Mouse (Mus musculus): ENCODE results near the gene Ddc. TPM values are rescaled to one million over a fixed set of nuclear protein-coding genes. Genes with fewer than 3 reads are reported as not detected.
A peak's percentile ranks its signal among the peaks of the same experiment; 100 is the strongest.

Ddc gene
- total and polyA plus RNA-seq, 3 experiments = 0.07 to 0.08 TPM; not detected in 1

DNA sequence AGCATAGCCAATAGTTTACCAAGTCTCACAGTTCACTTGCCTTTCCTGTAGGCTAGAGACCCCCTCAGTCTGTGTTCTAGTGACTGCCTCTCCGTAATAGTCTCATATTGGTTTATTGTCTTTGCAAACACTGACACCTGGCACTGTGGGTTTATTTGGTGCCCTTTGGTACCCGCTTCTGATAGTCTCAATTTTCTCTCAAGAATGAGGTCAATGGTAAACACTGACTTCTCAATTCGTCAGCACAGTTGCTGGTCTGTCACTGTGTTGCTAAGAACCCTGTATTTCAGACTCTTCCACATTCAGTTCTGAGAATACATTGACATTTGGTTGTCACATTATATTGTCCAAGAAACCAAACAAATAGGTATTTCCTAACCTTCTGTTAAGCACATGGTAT, 9.9 kb downstream of the Ddc start:
- Histone ChIP-seq H3K9ac (ENCODE audit: control insufficient read depth, low read depth, low read length, poor library complexity, severe bottlenecking) (no peak overlapping the region), H3K79me2 (ENCODE audit: control insufficient read depth, insufficient read depth, low read length, poor library complexity) (no peaks in the 10 kb centered on the region), H3K27ac (ENCODE audit: control insufficient read depth, low read depth, low read length) (no peak overlapping the region), H3K4me3 (ENCODE audit: control insufficient read depth in 1 of 2, insufficient read depth in 1 of 2, low read depth in 2 of 2, low read length in 2 of 2) (no peak overlapping the region), H3K9me3 (replicated peaks; ENCODE audit: insufficient read depth, low read length) (no peaks in the 10 kb centered on the region), H3K36me3 (ENCODE audit: control insufficient read depth in 1 of 2, insufficient read depth in 2 of 2, low read length in 2 of 2) (peaks cover 0 to 19% of the 10 kb centered on the region in 2 experiments; a peak in 2 of 4 replicates), H3K27me3 (ENCODE audit: control insufficient read depth in 1 of 2, insufficient read depth in 2 of 2, low read length in 2 of 2) (peaks cover under 1 to 8% of the 10 kb centered on the region in 2 experiments; a peak in 3 of 4 replicates), H3K4me1 (ENCODE audit: control insufficient read depth in 1 of 2, insufficient read depth in 2 of 2, low read length in 2 of 2) (peaks cover 6 to 21% of the 10 kb centered on the region in 2 experiments)
- DNase-seq (ENCODE audit: low read depth, low spot score) = no peak
- TF ChIP-seq RCOR1 (IDR thresholded peaks at IDR 0.05; ENCODE audit: low read depth, low read length) = no peak
- no peak for TF ChIP-seq MAFK (IDR thresholded peaks at IDR 0.05; ENCODE audit: borderline replicate concordance, low read depth, low read length)
- no peak for TF ChIP-seq NELFE (IDR thresholded peaks at IDR 0.05; ENCODE audit: low read depth, low read length)
- TF ChIP-seq ELF1 (IDR thresholded peaks at IDR 0.05; ENCODE audit: low read depth, low read length) = no peak
- TF ChIP-seq BHLHE40 (IDR thresholded peaks at IDR 0.05; ENCODE audit: borderline replicate concordance, low read depth, low read length) = no peak
- no peak for TF ChIP-seq ETS1 (IDR thresholded peaks at IDR 0.05; ENCODE audit: low read depth, low read length)
- TF ChIP-seq SIN3A (IDR thresholded peaks at IDR 0.05; ENCODE audit: low read length) = no peak

DNA sequence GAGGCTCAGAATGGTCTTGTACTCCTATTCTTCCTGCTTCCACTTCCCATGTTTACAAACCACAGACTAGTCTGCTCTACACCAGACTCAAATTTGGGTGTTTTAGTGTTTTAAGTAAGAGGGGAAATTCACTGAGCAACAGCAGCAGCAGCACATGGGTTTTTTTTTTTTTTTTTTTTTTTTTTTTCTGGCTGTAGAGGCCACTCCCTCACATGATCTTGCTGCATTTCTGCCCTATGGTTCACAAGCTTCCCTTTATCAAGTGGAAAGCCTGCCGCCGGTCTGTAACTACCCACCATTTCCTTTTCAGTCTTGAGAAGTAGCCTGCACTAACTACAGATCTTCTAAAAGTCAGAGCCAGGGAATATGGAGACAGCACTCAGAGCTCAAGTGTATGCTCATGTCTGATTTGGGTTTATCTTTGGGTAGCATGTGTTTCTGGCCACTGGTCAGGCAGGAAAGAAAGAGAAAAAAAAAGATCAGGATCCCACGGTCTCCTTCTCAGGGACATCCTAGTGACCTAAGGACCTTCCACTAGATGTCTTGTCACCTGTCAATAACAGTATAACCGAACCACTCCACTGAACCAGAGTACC, 11.4 kb downstream of the Ddc start:
- H3K9ac ChIP-seq (ENCODE audit: control insufficient read depth, low read depth, low read length, poor library complexity, severe bottlenecking) = peak overlapping the region; percentile 35; the same call in 1 of the 2 replicates
- no peaks in the 10 kb centered on the region for H3K79me2 ChIP-seq (ENCODE audit: control insufficient read depth, insufficient read depth, low read length, poor library complexity)
- peaks cover 0 to 19% of the 10 kb centered on the region in 2 experiments; a peak in 2 of 4 replicates for H3K36me3 ChIP-seq (ENCODE audit: control insufficient read depth in 1 of 2, insufficient read depth in 2 of 2, low read length in 2 of 2)
- H3K4me1 ChIP-seq (ENCODE audit: control insufficient read depth in 1 of 2, insufficient read depth in 2 of 2, low read length in 2 of 2) = peaks cover 6 to 21% of the 10 kb centered on the region in 2 experiments
- H3K27ac ChIP-seq (ENCODE audit: control insufficient read depth, low read depth, low read length) = no peak overlapping the region
- H3K9me3 ChIP-seq (replicated peaks; ENCODE audit: insufficient read depth, low read length) = no peaks in the 10 kb centered on the region
- TF ChIP-seq RCOR1 (IDR thresholded peaks at IDR 0.05; ENCODE audit: low read depth, low read length) = 0 out of 2 replicates have a peak, but pooled peaks have one; percentile 16
- TF ChIP-seq ZKSCAN1 (IDR thresholded peaks at IDR 0.05; ENCODE audit: low read depth, low read length) = peak; percentile 68; the same call in 1 of the 2 replicates
- TF ChIP-seq MAX (IDR thresholded peaks at IDR 0.05; ENCODE audit: low read length) = peak; percentile 74; the same call in 1 of the 2 replicates
- TF ChIP-seq SIN3A (IDR thresholded peaks at IDR 0.05; ENCODE audit: low read length) = peak; percentile 48; the same call in 1 of the 2 replicates
- peak; percentile 69 for TF ChIP-seq USF1 (IDR thresholded peaks at IDR 0.05; ENCODE audit: low read depth, low read length)
- TF ChIP-seq ETS1 (IDR thresholded peaks at IDR 0.05; ENCODE audit: low read depth, low read length) = 0 out of 2 replicates have a peak, but pooled peaks have one; percentile 28
- TF ChIP-seq KAT2A (conservative IDR thresholded peaks at IDR 0.05; ENCODE audit: low read depth, low read length) = no peak
- 0 out of 2 replicates have a peak, but pooled peaks have one; percentile 5 for TF ChIP-seq TAL1 (IDR thresholded peaks at IDR 0.05; ENCODE audit: low read length)
- TF ChIP-seq EP300 (IDR thresholded peaks at IDR 0.05; ENCODE audit: low read depth in 1 of 2, low read length in 2 of 2) = peak in 1 of 2 experiments; percentile 36; a peak in 3 of 4 replicates
- peak; percentile 55; the same call in 1 of the 2 replicates for TF ChIP-seq MXI1 (IDR thresholded peaks at IDR 0.05; ENCODE audit: low read depth, low read length)
- peak; percentile 86 for TF ChIP-seq MYC (IDR thresholded peaks at IDR 0.05; ENCODE audit: low read depth, low read length)
- TF ChIP-seq ELF1 (IDR thresholded peaks at IDR 0.05; ENCODE audit: low read depth, low read length) = no peak
- peak; percentile 50; the same call in 1 of the 2 replicates for TF ChIP-seq BHLHE40 (IDR thresholded peaks at IDR 0.05; ENCODE audit: borderline replicate concordance, low read depth, low read length)
- no peak for TF ChIP-seq MEF2A (IDR thresholded peaks at IDR 0.05; ENCODE audit: extremely low read depth, insufficient replicate concordance, low read depth, low read length, poor library complexity, severe bottlenecking)
- peak; percentile 99 for TF ChIP-seq ZNF384 (IDR thresholded peaks at IDR 0.05; ENCODE audit: low read depth, low read length)
- peaks cover 0 to 8% of the 10 kb centered on the region in 2 experiments; a peak in 1 of 4 replicates for H3K27me3 ChIP-seq (ENCODE audit: control insufficient read depth in 1 of 2, insufficient read depth in 2 of 2, low read length in 2 of 2)
- no peak overlapping the region for H3K4me3 ChIP-seq (ENCODE audit: control insufficient read depth in 1 of 2, insufficient read depth in 1 of 2, low read depth in 2 of 2, low read length in 2 of 2)
- peak; percentile 81 for DNase-seq (ENCODE audit: low read depth, low spot score)

All from MEL (cell line).